ENCODE assay signal across 19 mouse cellular contexts in genomic region chr9:95801610-95802451, GRCm38 (mm10). TPM values are rescaled to one million over a fixed set of nuclear protein-coding genes. Genes with fewer than 3 reads are reported as not detected.
DNase-seq lines count a peak whose midpoint lies in the region; ATAC-seq and TF ChIP-seq lines count a peak whose summit lies in the region.
"Had no signal": no experiment of that assay in that cellular context is flagged by ENCODE, and none has a peak within 500 bp of the region (broad histone marks: within the 10 kb centered on the region; RNA-seq: fewer than 3 reads in every experiment).

No protein-coding gene starts in this region.

- in situ Hi-C loops in CH12.LX (cut with MboI; ENCODE audit: low pct_ligation_motif_present, low pct_unique_long_range_greater_than_20kb, low sequenced_read_pairs), result no loop called here

- no peak overlapping the region for H3K4me3 ChIP-seq in CH12.LX (replicated peaks in 1 of 3; ENCODE audit: low read depth in 2 of 3, low read length in 2 of 3, poor library complexity in 1 of 3)
- H3K4me3 ChIP-seq in intestine, embryonic 15.5 days (replicated peaks), result no peak overlapping the region
- H3K4me3 ChIP-seq in kidney, embryonic 14.5 days (ENCODE audit: low read length), result no peak overlapping the region
- H3K4me3 ChIP-seq: erythroblast, embryonic 14.5 days; heart, embryonic 13.5 days; limb, embryonic 10.5 days; neural tube, embryonic 13.5 days had no signal

- peak; percentile 72 for DNase-seq in heart, adult 11 months
- DNase-seq in heart, postnatal 25 days (ENCODE audit: low spot score), result no peak
- DNase-seq in CH12.LX (ENCODE audit: extremely low read depth), result no peak
- no peak for DNase-seq in cerebellum, adult 11-12 months
- DNase-seq: adrenal gland, postnatal 10 days; cerebellum, adult 9-10 months; gastrocnemius, postnatal 14 days; kidney, adult 11 months; kidney, postnatal 4 days; lung, embryonic 14.5 days; thymus, postnatal 4 days had no signal

- no peak for TF ChIP-seq RAD21 in CH12.LX (IDR thresholded peaks at IDR 0.05; ENCODE audit: low read depth, low read length)

- no peak overlapping the region for H3K9ac ChIP-seq in CH12.LX (ENCODE audit: insufficient read depth, low read depth)
- no peak overlapping the region for H3K9ac ChIP-seq in intestine, embryonic 15.5 days
- no peak overlapping the region for H3K9ac ChIP-seq in kidney, embryonic 14.5 days (ENCODE audit: low read depth, low read length)
- H3K9ac ChIP-seq: heart, embryonic 13.5 days; lung, embryonic 14.5 days; neural tube, embryonic 13.5 days had no signal

- peak; percentile 81 for ATAC-seq in intestine, embryonic 15.5 days
- ATAC-seq in megakaryocyte progenitor cell, adult 5-6 weeks (replicated peaks; ENCODE audit: poor library complexity), result peak; percentile 56
- ATAC-seq in erythroid progenitor cell, adult 5-6 weeks (replicated peaks; ENCODE audit: low FRiP score, poor library complexity, severe bottlenecking), result no peak
- ATAC-seq in kidney, embryonic 14.5 days (ENCODE audit: low FRiP score, low TSS enrichment), result no peak

- H3K4me1 ChIP-seq in CH12.LX (ENCODE audit: control insufficient read depth in 1 of 2, insufficient read depth in 2 of 2), result peaks cover 0 to 3% of the 10 kb centered on the region in 2 experiments; a peak in 1 of 4 replicates
- H3K4me1 ChIP-seq in intestine, embryonic 15.5 days (replicated peaks), result no peaks in the 10 kb centered on the region; the same call in 1 of the 2 replicates
- no peaks in the 10 kb centered on the region for H3K4me1 ChIP-seq in kidney, embryonic 14.5 days (ENCODE audit: control insufficient read depth, insufficient read depth, low read length)
- H3K4me1 ChIP-seq: heart, embryonic 13.5 days; neural tube, embryonic 13.5 days had no signal

- H3K79me2 ChIP-seq in CH12.LX (replicated peaks; ENCODE audit: control insufficient read depth, extremely low read depth, insufficient read depth, poor library complexity, severe bottlenecking), result no peaks in the 10 kb centered on the region

- intact Hi-C loops in heart, postnatal 25 days (cut with DNase I), result no loop called here

- H3K27ac ChIP-seq in CH12.LX (ENCODE audit: insufficient read depth, low read depth), result no peak overlapping the region
- H3K27ac ChIP-seq in intestine, embryonic 15.5 days, result peak overlapping the region; percentile 15; the same call in 1 of the 2 replicates
- no peak overlapping the region for H3K27ac ChIP-seq in kidney, embryonic 14.5 days (ENCODE audit: low read depth, low read length)
- H3K27ac ChIP-seq: heart, embryonic 13.5 days; limb, embryonic 10.5 days; neural tube, embryonic 13.5 days had no signal

- H3K27me3 ChIP-seq in CH12.LX (replicated peaks), result no peaks in the 10 kb centered on the region
- no peaks in the 10 kb centered on the region for H3K27me3 ChIP-seq in intestine, embryonic 15.5 days (replicated peaks)
- no peaks in the 10 kb centered on the region for H3K27me3 ChIP-seq in kidney, embryonic 14.5 days (ENCODE audit: control insufficient read depth, insufficient read depth, low read length)
- H3K27me3 ChIP-seq: heart, embryonic 13.5 days; neural tube, embryonic 13.5 days had no signal

- no peak for TF ChIP-seq POLR2A in CH12.LX (IDR thresholded peaks at IDR 0.05; ENCODE audit: low read depth, low read length)

- no peak for TF ChIP-seq EP300 in CH12.LX (IDR thresholded peaks at IDR 0.05; ENCODE audit: low read length)

- no peaks in the 10 kb centered on the region for H3K36me3 ChIP-seq in CH12.LX (replicated peaks in 1 of 2; ENCODE audit: control insufficient read depth in 1 of 2, insufficient read depth in 1 of 2, low read length in 1 of 2)
- H3K36me3 ChIP-seq in intestine, embryonic 15.5 days, result no peaks in the 10 kb centered on the region
- H3K36me3 ChIP-seq in kidney, embryonic 14.5 days (ENCODE audit: control insufficient read depth, insufficient read depth, low read length), result no peaks in the 10 kb centered on the region
- H3K36me3 ChIP-seq: heart, embryonic 13.5 days; limb, embryonic 10.5 days; neural tube, embryonic 13.5 days had no signal

- no peak for TF ChIP-seq CTCF in CH12.LX (conservative IDR thresholded peaks at IDR 0.05 in 1 of 2, IDR thresholded peaks at IDR 0.05 in 1 of 2; ENCODE audit: low read depth in 2 of 2, low read length in 2 of 2)

- WGBS in intestine, embryonic 15.5 days, result 43% methylated on average over 10 of the region's 10 CpGs
- WGBS in kidney, embryonic 14.5 days, result 72% methylated on average over 10 of the region's 10 CpGs

- dilution Hi-C loops in CH12.LX (cut with MboI; ENCODE audit: extremely low pct_ligation_motif_present, extremely low pct_unique_long_range_greater_than_20kb, low sequenced_read_pairs), result no loop called here

- no peaks in the 10 kb centered on the region for H3K9me3 ChIP-seq in CH12.LX (replicated peaks; ENCODE audit: low read length)
- no peaks in the 10 kb centered on the region for H3K9me3 ChIP-seq in intestine, embryonic 15.5 days
- no peaks in the 10 kb centered on the region for H3K9me3 ChIP-seq in kidney, embryonic 14.5 days (ENCODE audit: control insufficient read depth, low read length)
- H3K9me3 ChIP-seq: heart, embryonic 13.5 days; limb, embryonic 10.5 days; neural tube, embryonic 13.5 days had no signal

- H3K4me2 ChIP-seq in CH12.LX (ENCODE audit: insufficient read depth, low read depth, poor library complexity, severe bottlenecking), result no peak overlapping the region
- H3K4me2 ChIP-seq in intestine, embryonic 15.5 days (replicated peaks), result no peak overlapping the region
- no peak overlapping the region for H3K4me2 ChIP-seq in kidney, embryonic 14.5 days (replicated peaks; ENCODE audit: low read depth, low read length)
- H3K4me2 ChIP-seq: heart, embryonic 13.5 days; lung, embryonic 14.5 days; neural tube, embryonic 13.5 days had no signal

TF ChIP-seq in CH12.LX, 34 proteins besides CTCF, POLR2A, EP300 and RAD21:
- TF ChIP-seq MAFK (IDR thresholded peaks at IDR 0.05; ENCODE audit: insufficient replicate concordance, low read length) (peak; percentile 51; the same call in 1 of the 2 replicates), MYC (IDR thresholded peaks at IDR 0.05; ENCODE audit: low read depth, low read length) (no peak), ELF1 (IDR thresholded peaks at IDR 0.05; ENCODE audit: low read depth, low read length) (0 out of 2 replicates have a peak, but pooled peaks have one; percentile 25), ZNF384 (IDR thresholded peaks at IDR 0.05; ENCODE audit: low read depth, low read length) (no peak)

RNA-seq across cellular contexts. Expression of gene Pls1, which starts 43.3 kb away (rescaled TPM):
- under 1 TPM; 0.29 to 0.36 TPM for total RNA-seq in heart, postnatal 25 days (2021)
- total RNA-seq in CH12.LX (2012; rRNA removed), result 0.08 TPM in 2 replicates
- 0.34 and 0.56 TPM in 2 replicates for total RNA-seq in CH12.LX (2014; rRNA removed)
- 0.18 and 0.40 TPM in 2 replicates for polyA plus RNA-seq in CH12.LX (2012; ENCODE audit: insufficient read length, low read depth)
- 88.3 and 90.4 TPM in 2 replicates for polyA plus RNA-seq in intestine, embryonic 15.5 days (2015; fragmentation: Nextera tagmentation; extraction: Ambion mirVana)
- total RNA-seq in megakaryocyte progenitor cell, adult 5-6 weeks (2015), result 0.05 and 0.12 TPM in 2 replicates
- total RNA-seq in megakaryocyte progenitor cell, adult 5-6 weeks (2017), result not detected in 2 replicates
- 0.36 TPM in 1 of 2 replicates, not detected in the other for total RNA-seq in erythroid progenitor cell, adult 5-6 weeks (2015; ENCODE audit: low replicate concordance)
- total RNA-seq in erythroid progenitor cell, adult 5-6 weeks (2017; ENCODE audit: low replicate concordance), result not detected in 2 replicates
- polyA plus RNA-seq in kidney, embryonic 14.5 days (2014; fragmentation: Nextera tagmentation; extraction: Ambion mirVana), result 9.2 and 14.1 TPM in 2 replicates
- polyA plus RNA-seq: erythroblast, embryonic 14.5 days had no signal

RNA-seq across cellular contexts. Expression of gene Trpc1, which starts 51.7 kb away (rescaled TPM):
- total RNA-seq in heart, postnatal 25 days (2021), result 1 to 10 TPM; 6.7 to 7.2 TPM
- total RNA-seq in CH12.LX (2012; rRNA removed) (not detected in 2 replicates), CH12.LX (2014; rRNA removed) (not detected in 2 replicates)
- not detected in 2 replicates for polyA plus RNA-seq in CH12.LX (2012; ENCODE audit: insufficient read length, low read depth)
- 2.5 and 3.0 TPM in 2 replicates for polyA plus RNA-seq in intestine, embryonic 15.5 days (2015; fragmentation: Nextera tagmentation; extraction: Ambion mirVana)
- total RNA-seq in megakaryocyte progenitor cell, adult 5-6 weeks (2015), result 0.39 TPM in 1 of 2 replicates, not detected in the other
- 0.33 TPM in 1 of 2 replicates, not detected in the other for total RNA-seq in megakaryocyte progenitor cell, adult 5-6 weeks (2017)
- total RNA-seq in erythroid progenitor cell, adult 5-6 weeks (2015; ENCODE audit: low replicate concordance), result not detected in 2 replicates
- total RNA-seq in erythroid progenitor cell, adult 5-6 weeks (2017; ENCODE audit: low replicate concordance), result not detected in 2 replicates
- 3.4 and 4.8 TPM in 2 replicates for polyA plus RNA-seq in kidney, embryonic 14.5 days (2014; fragmentation: Nextera tagmentation; extraction: Ambion mirVana)
- polyA plus RNA-seq: erythroblast, embryonic 14.5 days had no signal

RNA-seq across cellular contexts. Expression of gene Atr, which starts 55.6 kb away (rescaled TPM):
- total RNA-seq in heart, postnatal 25 days (2021), result 1 to 10 TPM; 7.0 to 7.2 TPM
- total RNA-seq in CH12.LX (2012; rRNA removed) (21.7 and 23.3 TPM in 2 replicates), CH12.LX (2014; rRNA removed) (37.4 and 43.8 TPM in 2 replicates)
- 16.5 and 18.5 TPM in 2 replicates for polyA plus RNA-seq in CH12.LX (2012; ENCODE audit: insufficient read length, low read depth)
- 10.4 and 12.3 TPM in 2 replicates for polyA plus RNA-seq in intestine, embryonic 15.5 days (2015; fragmentation: Nextera tagmentation; extraction: Ambion mirVana)
- 30.8 and 45.1 TPM in 2 replicates for total RNA-seq in megakaryocyte progenitor cell, adult 5-6 weeks (2015)
- 34.3 and 56.1 TPM in 2 replicates for total RNA-seq in megakaryocyte progenitor cell, adult 5-6 weeks (2017)
- 8.6 and 14.3 TPM in 2 replicates for total RNA-seq in erythroid progenitor cell, adult 5-6 weeks (2015; ENCODE audit: low replicate concordance)
- total RNA-seq in erythroid progenitor cell, adult 5-6 weeks (2017; ENCODE audit: low replicate concordance), result 6.8 and 12.3 TPM in 2 replicates
- 18.1 and 27.7 TPM in 2 replicates for polyA plus RNA-seq in kidney, embryonic 14.5 days (2014; fragmentation: Nextera tagmentation; extraction: Ambion mirVana)

Comparison
In these comparisons a context has a peak if more than half of its experiments do, and no peak if none do; other contexts are left out.
1. ATAC-seq: peak in intestine, embryonic 15.5 days (single experiment) and megakaryocyte progenitor cell, adult 5-6 weeks (single experiment); none in erythroid progenitor cell, adult 5-6 weeks (single experiment) and kidney, embryonic 14.5 days (single experiment).
2. RNA of gene Trpc1, which starts 51.7 kb away (total RNA-seq): 6.7 to 7.2 TPM in heart, postnatal 25 days; 0.33 to 0.39 TPM in megakaryocyte progenitor cell, adult 5-6 weeks, not detected in CH12.LX and not detected in erythroid progenitor cell, adult 5-6 weeks; every median in the first group is over 4 times any median in the second.